Mouse (Mus musculus): ENCODE results near the gene Angptl4. TPM values are rescaled to one million over a fixed set of nuclear protein-coding genes. Genes with fewer than 3 reads are reported as not detected.
"Not testable (repeated sequence)": the region's sequence is repeated elsewhere in the genome, so short reads cannot be mapped to it uniquely, and the experiment has no call there.

The Angptl4 gene
- total and polyA plus RNA-seq, 2 experiments from 2014 or later: 17.2 to 25.2 TPM

- no peaks in the 10 kb centered on the region for H3K27me3 ChIP-seq (ENCODE audit: insufficient read depth, low read length)
- peaks cover 34% of the 10 kb centered on the region for H3K36me3 ChIP-seq (ENCODE audit: insufficient read depth)
- no peaks in the 10 kb centered on the region for H3K9me3 ChIP-seq (ENCODE audit: low read length)
- H3K9ac ChIP-seq: peak within 1 kb of the TSS; percentile 87
- H3K4me3 ChIP-seq (ENCODE audit: low read depth, low read length): peak within 1 kb of the TSS; percentile 82
- 1% methylated on average over 51 of the region's 51 CpGs for WGBS
- H3K4me1 ChIP-seq (ENCODE audit: insufficient read depth): peaks cover 13% of the 10 kb centered on the region
- DNase-seq (peak; percentile 99), ATAC-seq (peak; percentile 96)
- H3K4me2 ChIP-seq (ENCODE audit: low read depth): peak within 1 kb of the TSS; percentile 66
- peak within 1 kb of the TSS; percentile 92 for H3K27ac ChIP-seq (ENCODE audit: low read depth, low read length)
- no peak for TF ChIP-seq CTCF (IDR thresholded peaks at IDR 0.05; ENCODE audit: low read depth)
Observed at GRCm38 (mm10) chr17:33824084-33824996, 42.7 kb upstream of the Angptl4 start, which contains the start of the genes Rps28 and Ndufa7. Rps28 (minus strand) TSS chr17:33824562. Ndufa7 (plus strand) TSS chr17:33824572.

- not testable (repeated sequence) for ATAC-seq; DNase-seq; H3K27ac ChIP-seq (ENCODE audit: low read depth, low read length); H3K27me3 ChIP-seq (ENCODE audit: insufficient read depth, low read length); H3K9me3 ChIP-seq (ENCODE audit: low read length)
- Histone ChIP-seq H3K4me1 (ENCODE audit: insufficient read depth) (peaks cover 13% of the 10 kb centered on the region), H3K4me2 (ENCODE audit: low read depth) (peak overlapping the region; percentile 66), H3K9ac (peak overlapping the region; percentile 87), H3K36me3 (ENCODE audit: insufficient read depth) (peaks cover 37% of the 10 kb centered on the region), H3K4me3 (ENCODE audit: low read depth, low read length) (peak overlapping the region; percentile 82)
- 80% methylated on average over 8 of the region's 8 CpGs for WGBS
Observed at GRCm38 (mm10) chr17:33823171-33823570, 41.5 kb upstream of the Angptl4 start.

GRCm38 (mm10) chr17:33822436-33822959, 40.9 kb upstream of the Angptl4 start:
- no peak overlapping the region for H3K4me2 ChIP-seq (ENCODE audit: low read depth)
- ATAC-seq: no peak

GRCm38 (mm10) chr17:33817969-33818643, 36.5 kb upstream of the Angptl4 start:
- Histone ChIP-seq H3K4me1 (ENCODE audit: insufficient read depth) (peaks cover 13% of the 10 kb centered on the region; the same call in 1 of the 2 replicates), H3K9ac (peak overlapping the region; percentile 73), H3K4me3 (ENCODE audit: low read depth, low read length) (peak overlapping the region; percentile 44), H3K27me3 (ENCODE audit: insufficient read depth, low read length) (no peaks in the 10 kb centered on the region), H3K36me3 (ENCODE audit: insufficient read depth) (peaks cover 37% of the 10 kb centered on the region), H3K9me3 (ENCODE audit: low read length) (no peaks in the 10 kb centered on the region), H3K27ac (ENCODE audit: low read depth, low read length) (peak overlapping the region; percentile 88), H3K4me2 (ENCODE audit: low read depth) (peak overlapping the region; percentile 87)
- no peak for TF ChIP-seq CTCF (IDR thresholded peaks at IDR 0.05; ENCODE audit: low read depth)
- WGBS: 18% methylated on average over 33 of the region's 33 CpGs
- DNase-seq (no peak), ATAC-seq (peak; percentile 40)

More at GRCm38 (mm10) chr17:33822436-33822959, 40.9 kb upstream of the Angptl4 start:
- no peaks in the 10 kb centered on the region for H3K27me3 ChIP-seq (ENCODE audit: insufficient read depth, low read length)
- peak; percentile 22 for DNase-seq
- H3K27ac ChIP-seq (ENCODE audit: low read depth, low read length): no peak overlapping the region
- peaks cover 37% of the 10 kb centered on the region for H3K36me3 ChIP-seq (ENCODE audit: insufficient read depth)
- no peaks in the 10 kb centered on the region for H3K9me3 ChIP-seq (ENCODE audit: low read length)
- H3K9ac ChIP-seq: no peak overlapping the region
- peak; percentile 35; the same call in 1 of the 2 replicates for TF ChIP-seq CTCF (IDR thresholded peaks at IDR 0.05; ENCODE audit: low read depth)
- H3K4me3 ChIP-seq (ENCODE audit: low read depth, low read length): no peak overlapping the region
- WGBS: 71% methylated on average over 1 of the region's 1 CpGs
- peaks cover 16% of the 10 kb centered on the region for H3K4me1 ChIP-seq (ENCODE audit: insufficient read depth)

- Histone ChIP-seq H3K27ac (ENCODE audit: low read depth, low read length) (peak overlapping the region; percentile 88), H3K36me3 (ENCODE audit: insufficient read depth) (peaks cover 30% of the 10 kb centered on the region), H3K4me3 (ENCODE audit: low read depth, low read length) (peak overlapping the region; percentile 44), H3K9ac (peak overlapping the region; percentile 73), H3K27me3 (ENCODE audit: insufficient read depth, low read length) (no peaks in the 10 kb centered on the region; the same call in 1 of the 2 replicates), H3K9me3 (ENCODE audit: low read length) (no peaks in the 10 kb centered on the region), H3K4me1 (ENCODE audit: insufficient read depth) (peaks cover 10% of the 10 kb centered on the region; the same call in 1 of the 2 replicates), H3K4me2 (ENCODE audit: low read depth) (peak overlapping the region; percentile 87)
- ATAC-seq: peak; percentile 96
- peak; percentile 97 for DNase-seq
- no peak for TF ChIP-seq CTCF (IDR thresholded peaks at IDR 0.05; ENCODE audit: low read depth)
- 2% methylated on average over 89 of the region's 89 CpGs for WGBS
Observed at GRCm38 (mm10) chr17:33817184-33817968, 35.7 kb upstream of the Angptl4 start.

GRCm38 (mm10) chr17:33816612-33817011, 35.0 kb upstream of the Angptl4 start:
- peak overlapping the region; percentile 44 for H3K4me3 ChIP-seq (ENCODE audit: low read depth, low read length)
- H3K27ac ChIP-seq (ENCODE audit: low read depth, low read length): peak overlapping the region; percentile 88
- TF ChIP-seq CTCF (IDR thresholded peaks at IDR 0.05; ENCODE audit: low read depth): no peak
- peak overlapping the region; percentile 87 for H3K4me2 ChIP-seq (ENCODE audit: low read depth)
- 0 out of 2 replicates have a peak overlapping the region, but pooled peaks have one; percentile 73 for H3K9ac ChIP-seq
- 51% methylated on average over 5 of the region's 5 CpGs for WGBS
- H3K27me3 ChIP-seq (ENCODE audit: insufficient read depth, low read length): no peaks in the 10 kb centered on the region; the same call in 1 of the 2 replicates
- no peak for ATAC-seq
- peaks cover 22% of the 10 kb centered on the region for H3K36me3 ChIP-seq (ENCODE audit: insufficient read depth)
- H3K4me1 ChIP-seq (ENCODE audit: insufficient read depth): peaks cover 9% of the 10 kb centered on the region; the same call in 1 of the 2 replicates
- DNase-seq: peak; percentile 30
- H3K9me3 ChIP-seq (ENCODE audit: low read length): no peaks in the 10 kb centered on the region
